Mouse (Mus musculus): ENCODE results near the gene Atp8b2. TPM values are rescaled to one million over a fixed set of nuclear protein-coding genes. Genes with fewer than 3 reads are reported as not detected.

Gene Atp8b2
- polyA plus RNA-seq, 3 experiments from 2014 or later: 21.8 to 24.1 (median 22.9) TPM

GRCm38 (mm10) chr3:89959435-89959834 lies 3.9 kb downstream of the Atp8b2 start:
- ATAC-seq: no peak

- ATAC-seq: no peak
Measured at GRCm38 (mm10) chr3:89957880-89958279, 5.4 kb downstream of the Atp8b2 start.

- ATAC-seq: no peak
Measured at GRCm38 (mm10) chr3:89956177-89956971, 6.9 kb downstream of the Atp8b2 start.

- ATAC-seq: peak; percentile 90
Measured at GRCm38 (mm10) chr3:89953420-89953819, 9.9 kb downstream of the Atp8b2 start.

GRCm38 (mm10) chr3:89948655-89949054 lies 14.7 kb downstream of the Atp8b2 start:
- ATAC-seq: no peak

- no peak for ATAC-seq
Measured at GRCm38 (mm10) chr3:89948021-89948420, 15.3 kb downstream of the Atp8b2 start.

GRCm38 (mm10) chr3:89945026-89945425 lies 18.3 kb downstream of the Atp8b2 start:
- ATAC-seq: no peak

- ATAC-seq: no peak
Measured at GRCm38 (mm10) chr3:89942894-89943293, 20.4 kb downstream of the Atp8b2 start.

- ATAC-seq: no peak
Measured at GRCm38 (mm10) chr3:89936495-89936894, 26.8 kb downstream of the Atp8b2 start.

GRCm38 (mm10) chr3:89932925-89933324 lies 30.4 kb downstream of the Atp8b2 start:
- ATAC-seq: no peak

- ATAC-seq: no peak
Measured at GRCm38 (mm10) chr3:89928956-89929355, 34.4 kb downstream of the Atp8b2 start.

GRCm38 (mm10) chr3:89926440-89926839 lies 36.9 kb downstream of the Atp8b2 start:
- no peak for ATAC-seq

GRCm38 (mm10) chr3:89920711-89921110 lies 42.6 kb downstream of the Atp8b2 start:
- no peak for ATAC-seq

GRCm38 (mm10) chr3:89917408-89917807 lies 45.9 kb downstream of the Atp8b2 start:
- no peak for ATAC-seq

GRCm38 (mm10) chr3:89916622-89917021 lies 46.7 kb downstream of the Atp8b2 start:
- no peak for ATAC-seq

GRCm38 (mm10) chr3:89914700-89915099 lies 48.6 kb downstream of the Atp8b2 start:
- ATAC-seq: no peak

- ATAC-seq: peak; percentile 69
Measured at GRCm38 (mm10) chr3:89912543-89913391, 50.5 kb downstream of the Atp8b2 start, which contains the start of gene Il6ra. TSS of gene Il6ra (minus strand) at chr3:89913196.

GRCm38 (mm10) chr3:89912108-89912542 lies 51.2 kb downstream of the Atp8b2 start:
- no peak for ATAC-seq

GRCm38 (mm10) chr3:89911207-89911606 lies 52.1 kb downstream of the Atp8b2 start:
- peak; percentile 32 for ATAC-seq

GRCm38 (mm10) chr3:89909703-89910542 lies 53.4 kb downstream of the Atp8b2 start:
- ATAC-seq: no peak

- ATAC-seq: peak; percentile 34
Measured at GRCm38 (mm10) chr3:89908836-89909235, 54.5 kb downstream of the Atp8b2 start.

GRCm38 (mm10) chr3:89907846-89908245 lies 55.5 kb downstream of the Atp8b2 start:
- no peak for ATAC-seq

- peak; percentile 53 for ATAC-seq
Measured at GRCm38 (mm10) chr3:89899511-89899908, 63.8 kb downstream of the Atp8b2 start.
